ENCODE assay signal across 24 mouse cellular contexts in genomic region chr1:166793052-166793716, GRCm38 (mm10).
A peak's percentile ranks its signal among the peaks of the same experiment; 100 is the strongest.
DNase-seq lines count a peak whose midpoint lies in the region; ATAC-seq and TF ChIP-seq lines count a peak whose summit lies in the region.
"Had no signal": no experiment of that assay in that cellular context is flagged by ENCODE, and none has a peak within 500 bp of the region (broad histone marks: within the 10 kb centered on the region; RNA-seq: fewer than 3 reads in every experiment).

No protein-coding gene starts in this region.

- H3K9me3 ChIP-seq in midbrain, embryonic 13.5 days = no peaks in the 10 kb centered on the region
- H3K9me3 ChIP-seq: embryonic facial prominence, embryonic 13.5 days; forebrain, embryonic 15.5 days; hindbrain, embryonic 10.5 days; midbrain, embryonic 10.5 days; neural tube, embryonic 15.5 days had no signal

- peak overlapping the region; percentile 5; the same call in 1 of the 2 replicates for H3K27ac ChIP-seq in left cerebral cortex, adult 2 months
- no peak overlapping the region for H3K27ac ChIP-seq in midbrain, embryonic 13.5 days
- H3K27ac ChIP-seq: embryonic facial prominence, embryonic 13.5 days; forebrain, embryonic 15.5 days; hindbrain, embryonic 10.5 days; kidney, postnatal 0 days; midbrain, embryonic 10.5 days; neural tube, embryonic 15.5 days had no signal

- DNase-seq in left cerebral cortex, adult 2 months (ENCODE audit: extremely low spot score in 1 of 2, low spot score in 2 of 2) = peak in 1 of 2 experiments; percentile 20
- DNase-seq in left cerebral cortex, postnatal 10 days (ENCODE audit: extremely low spot score in 1 of 2, low spot score in 2 of 2) = no peak
- DNase-seq in 3134 (ENCODE audit: extremely low read depth, insufficient read length, low spot score) = peak; percentile 8
- DNase-seq in layer of hippocampus, postnatal 10 days (ENCODE audit: low spot score in 2 of 2) = no peak
- DNase-seq in heart, postnatal 14 days = no peak
- DNase-seq: B cell, adult 2 months; embryo, embryonic 11 days; gastrocnemius, postnatal 36 days; lung, embryonic 14.5 days; right cerebral cortex, adult 18-20 months; right cerebral cortex, postnatal 4 days had no signal

- no peaks in the 10 kb centered on the region for H3K27me3 ChIP-seq in midbrain, embryonic 13.5 days
- H3K27me3 ChIP-seq: CH12.LX; embryonic facial prominence, embryonic 13.5 days; forebrain, embryonic 15.5 days; neural tube, embryonic 15.5 days; Patski had no signal

- 87% methylated on average over 6 of the region's 6 CpGs for WGBS in midbrain, embryonic 13.5 days

- no peak overlapping the region for H3K4me3 ChIP-seq in left cerebral cortex, adult 2 months
- H3K4me3 ChIP-seq in midbrain, embryonic 13.5 days (replicated peaks) = no peak overlapping the region
- H3K4me3 ChIP-seq: embryonic facial prominence, embryonic 13.5 days; forebrain, embryonic 15.5 days; hindbrain, embryonic 10.5 days; midbrain, embryonic 10.5 days; neural tube, embryonic 15.5 days had no signal

- H3K36me3 ChIP-seq in midbrain, embryonic 13.5 days = no peaks in the 10 kb centered on the region
- H3K36me3 ChIP-seq: embryonic facial prominence, embryonic 13.5 days; forebrain, embryonic 15.5 days; G1E; hindbrain, embryonic 10.5 days; midbrain, embryonic 10.5 days; neural tube, embryonic 15.5 days had no signal

- H3K9ac ChIP-seq in midbrain, embryonic 13.5 days (replicated peaks) = no peak overlapping the region
- H3K9ac ChIP-seq: embryonic facial prominence, embryonic 13.5 days; forebrain, embryonic 15.5 days; lung, embryonic 14.5 days; neural tube, embryonic 15.5 days had no signal

- TF ChIP-seq CTCF in left cerebral cortex, adult 2 months (IDR thresholded peaks at IDR 0.05) = no peak

- intact Hi-C loops in left cerebral cortex, adult 2 months (cut with DNase I) = loop anchor here (5.0 kb wide), 2 partner anchors 344 to 366 kb away; no protein-coding TSS in a partner anchor
- intact Hi-C loops in left cerebral cortex, postnatal 10 days (cut with DNase I) = loop anchor here (5.0 kb wide), 1 partner anchor 209 kb away; the partner anchor contains the start of gene Fam78b
- intact Hi-C loops in heart, postnatal 14 days (cut with DNase I) = no loop called here

- peak; percentile 95 for ATAC-seq in common myeloid progenitor, adult 5-6 weeks (replicated peaks; ENCODE audit: low read depth, poor library complexity, severe bottlenecking)
- peak; percentile 78 for ATAC-seq in megakaryocyte, adult 5-6 weeks (ENCODE audit: poor library complexity, severe bottlenecking)
- no peak for ATAC-seq in midbrain, embryonic 13.5 days
- ATAC-seq: forebrain, embryonic 15.5 days; intestine, postnatal 0 days; Patski had no signal

- H3K4me2 ChIP-seq in midbrain, embryonic 13.5 days (replicated peaks) = no peak overlapping the region
- H3K4me2 ChIP-seq: embryonic facial prominence, embryonic 13.5 days; forebrain, embryonic 15.5 days; lung, embryonic 14.5 days; neural tube, embryonic 15.5 days had no signal

- H3K4me1 ChIP-seq in midbrain, embryonic 13.5 days (replicated peaks) = peaks cover 13% of the 10 kb centered on the region
- H3K4me1 ChIP-seq: embryonic facial prominence, embryonic 13.5 days had no signal
